Mouse (Mus musculus) frontal cortex, adult 2 months (tissue): ENCODE data around the gene Pax6. TPM values are rescaled to one million over a fixed set of nuclear protein-coding genes. Genes with fewer than 3 reads are reported as not detected.

Source experiments
- DNase-seq, 2 experiments: peaks; one replicate each; pipeline ENCODE4 v3.0.0; 2022; ENCODE audit warnings: low spot score in 1 of 2; ENCODE audit errors: extremely low spot score in 1 of 2
- polyA plus RNA-seq: library from polyadenylated mRNA; depleted of rRNA; stranded (reverse); fragments of >200 nt; gene quantifications from 2 replicates; pipeline ENCODE4 v1.2.3, GENCODE M21; 2012; rRNA removed

Pax6 gene
- polyA plus RNA-seq, 1 experiment: 47.5 TPM

DNA sequence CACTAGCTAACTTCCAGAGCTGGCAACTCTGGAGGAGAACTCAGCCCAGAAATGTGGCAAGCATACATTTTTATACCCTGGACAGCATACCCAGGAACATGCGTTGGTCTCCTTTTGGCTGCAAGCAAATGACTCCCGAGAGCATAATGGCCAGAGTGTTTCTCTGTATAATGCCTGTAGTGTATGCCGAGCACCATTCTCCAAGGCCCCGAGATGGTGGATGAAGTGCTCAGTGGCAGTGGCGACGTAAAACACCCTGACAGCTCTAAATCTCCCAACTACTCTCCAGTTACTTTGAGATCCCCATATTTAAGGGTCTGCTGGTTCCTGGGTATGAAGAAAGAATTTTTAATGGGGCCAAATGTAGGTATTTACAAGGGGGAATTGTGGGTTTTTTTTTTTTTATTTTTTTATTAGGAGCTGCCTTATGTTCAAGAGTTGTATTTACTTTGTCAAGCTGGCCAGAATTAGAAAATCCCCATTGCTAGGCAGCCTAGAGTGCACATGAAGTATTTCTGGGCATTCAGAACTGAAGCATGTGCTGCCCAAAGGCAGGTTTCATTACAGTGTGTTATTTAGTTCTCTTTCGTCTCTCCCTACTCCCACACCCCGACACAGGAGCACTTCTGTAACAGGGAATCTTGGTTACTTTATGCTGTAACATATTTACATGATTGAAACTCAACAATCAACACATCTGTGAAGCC is 46.9 kb downstream of the Pax6 start:
- DNase-seq: peak in 1 of 2 experiments; percentile 9

DNA sequence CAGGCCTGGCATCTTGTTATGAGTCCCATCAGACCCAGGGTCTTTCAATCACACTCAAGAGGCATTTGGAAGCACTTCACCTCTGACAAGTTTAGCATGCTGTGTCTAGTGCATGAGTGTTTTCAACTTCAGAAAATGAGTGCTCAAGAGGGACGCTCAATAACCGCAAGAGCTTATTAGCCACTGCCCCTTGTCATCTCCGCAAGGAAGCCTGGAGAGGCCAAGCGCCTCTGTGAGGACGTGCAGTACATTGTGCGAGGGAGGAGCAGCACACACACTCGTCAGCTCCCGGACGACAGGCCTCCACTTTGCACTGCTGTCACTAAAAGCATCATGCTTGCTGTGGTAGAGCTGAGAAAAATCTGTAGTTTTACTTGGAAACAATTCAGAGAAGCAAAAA is 58.0 kb downstream of the Pax6 start:
- no peak for DNase-seq

DNA sequence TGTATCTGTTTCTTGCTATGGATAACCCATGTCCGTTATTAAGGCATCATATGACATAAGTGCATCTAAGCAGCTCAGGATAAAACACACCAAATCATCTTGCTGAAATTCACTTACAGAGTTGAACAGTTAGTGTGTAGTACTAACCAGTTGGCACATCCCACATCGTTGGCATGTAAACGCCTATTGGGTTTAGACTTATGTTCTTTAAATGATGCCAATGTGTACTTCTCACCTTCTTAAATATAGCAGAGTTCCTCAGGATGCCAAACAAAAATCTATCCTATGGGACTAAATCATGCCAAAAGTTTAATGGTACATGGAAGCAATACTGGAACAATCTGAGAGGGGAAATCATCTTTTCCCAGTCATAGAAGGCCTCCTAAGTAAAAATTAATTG is 62.0 kb downstream of the Pax6 start:
- peak; percentile 30 to 37 for DNase-seq

GRCm38 (mm10) chr2:105736166-105736565 is 67.5 kb downstream of the Pax6 start:
- no peak for DNase-seq

DNA sequence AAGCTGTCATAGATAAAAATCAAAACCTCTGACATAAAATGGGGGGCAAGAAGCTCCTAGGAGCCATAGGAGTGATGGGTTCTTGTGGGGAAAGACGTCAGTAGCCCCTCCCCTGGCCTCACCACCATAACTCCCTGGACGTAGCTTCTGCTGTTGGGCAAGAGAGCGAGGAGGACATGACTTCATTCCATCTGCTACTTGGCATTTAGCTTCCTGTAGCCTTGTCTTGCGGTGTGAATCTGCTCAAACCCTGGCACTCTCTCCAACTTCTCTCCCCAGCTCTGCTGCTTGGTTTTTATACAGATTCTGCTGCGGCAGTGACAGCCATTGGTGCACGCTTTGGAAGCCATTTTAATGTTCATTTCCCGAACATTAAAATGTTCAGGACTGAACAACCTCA is 78.2 kb downstream of the Pax6 start:
- no peak for DNase-seq

Other genes starting within 250 kb of the Pax6 start
- gene Elp4, start 235.7 kb downstream of the Pax6 start, polyA plus RNA-seq: 9.5 and 11.1 TPM in 2 replicates
- 34.3 and 35.0 TPM in 2 replicates for gene Immp1l, start 235.7 kb downstream of the Pax6 start, polyA plus RNA-seq